Comparison of ENCODE assay signal across 1 mouse cellular context in genomic region chr16:32667552-32667872, GRCm38 (mm10).
TF ChIP-seq lines count a peak whose summit lies in the region.

No protein-coding gene starts in this region.

TF ChIP-seq in CH12.LX, 34 proteins besides CTCF, POLR2A, EP300 and RAD21 (continued from another document):
- TF ChIP-seq KAT2A (IDR thresholded peaks at IDR 0.05; ENCODE audit: insufficient replicate concordance, low read length) (0 out of 2 replicates have a peak, but pooled peaks have one; percentile 37), TBP (conservative IDR thresholded peaks at IDR 0.05; ENCODE audit: low read depth, low read length) (no peak), MAZ (IDR thresholded peaks at IDR 0.05; ENCODE audit: low read depth, low read length) (no peak), CHD2 (IDR thresholded peaks at IDR 0.05; ENCODE audit: low read length) (no peak; the same call in 1 of the 2 replicates), JUND (conservative IDR thresholded peaks at IDR 0.05; ENCODE audit: low read depth, low read length) (no peak), MAX (IDR thresholded peaks at IDR 0.05; ENCODE audit: low read length) (no peak), HCFC1 (IDR thresholded peaks at IDR 0.05; ENCODE audit: low read depth, low read length) (no peak), SIN3A (IDR thresholded peaks at IDR 0.05; ENCODE audit: low read length) (no peak), TCF12 (IDR thresholded peaks at IDR 0.05; ENCODE audit: low read depth, low read length) (peak; percentile 36; the same call in 1 of the 2 replicates), PAX5 (IDR thresholded peaks at IDR 0.05; ENCODE audit: low read length) (no peak), CHD1 (IDR thresholded peaks at IDR 0.05; ENCODE audit: low read depth, low read length) (no peak), JUN (IDR thresholded peaks at IDR 0.05; ENCODE audit: insufficient read depth, low read depth, low read length) (no peak), BHLHE40 (IDR thresholded peaks at IDR 0.05; ENCODE audit: low read depth, low read length) (0 out of 2 replicates have a peak, but pooled peaks have one; percentile 44), MEF2A (IDR thresholded peaks at IDR 0.05; ENCODE audit: borderline replicate concordance, low read depth, low read length) (peak; percentile 91), ETS1 (conservative IDR thresholded peaks at IDR 0.05; ENCODE audit: low read depth, low read length) (peak; percentile 41; the same call in 1 of the 2 replicates), USF1 (IDR thresholded peaks at IDR 0.05; ENCODE audit: low read depth, low read length) (no peak), MYC (IDR thresholded peaks at IDR 0.05; ENCODE audit: low read depth, low read length) (no peak), RCOR1 (conservative IDR thresholded peaks at IDR 0.05; ENCODE audit: low read depth, low read length) (no peak), ELF1 (IDR thresholded peaks at IDR 0.05; ENCODE audit: low read depth, low read length) (0 out of 2 replicates have a peak, but pooled peaks have one; percentile 6), NELFE (IDR thresholded peaks at IDR 0.05; ENCODE audit: low read depth, low read length) (0 out of 2 replicates have a peak, but pooled peaks have one; percentile 1)
